Mouse (Mus musculus): ENCODE data around the gene Trap1.

DNA sequence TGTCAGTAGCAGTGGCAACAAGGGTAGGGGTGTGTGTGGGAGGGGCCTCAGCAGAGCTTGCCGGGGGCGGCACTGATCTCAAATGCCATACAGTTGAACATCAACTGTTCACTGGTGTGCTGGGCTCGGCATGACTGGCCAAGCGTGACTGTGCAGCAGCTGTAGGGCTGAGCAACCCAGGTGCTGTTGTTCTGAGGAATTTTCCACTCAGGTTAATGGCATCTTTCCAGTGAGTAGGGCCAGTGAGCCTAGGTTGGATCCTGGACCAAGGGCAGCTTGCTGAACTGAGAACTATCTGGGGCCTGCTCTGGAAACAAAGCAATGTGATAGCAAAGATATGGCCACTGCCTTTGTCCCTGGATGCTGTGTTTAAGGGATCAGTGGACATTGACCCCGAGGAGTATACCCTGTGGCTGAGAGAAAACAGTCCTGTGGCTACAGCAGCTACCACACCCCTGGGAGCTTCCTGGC, 48.2 kb downstream of the Trap1 start:
- TF ChIP-seq POLR2A (IDR thresholded peaks at IDR 0.05; ENCODE audit: control insufficient read depth, extremely low read depth, insufficient read depth, low read length, poor library complexity), result no peak
- no peak for TF ChIP-seq CTCF (IDR thresholded peaks at IDR 0.05; ENCODE audit: borderline replicate concordance, control insufficient read depth, extremely low read depth, insufficient read depth, low read length, poor library complexity)

All from thymus, adult 2 months (tissue).